Mouse (Mus musculus): ENCODE measurements around the gene Misp.

DNA sequence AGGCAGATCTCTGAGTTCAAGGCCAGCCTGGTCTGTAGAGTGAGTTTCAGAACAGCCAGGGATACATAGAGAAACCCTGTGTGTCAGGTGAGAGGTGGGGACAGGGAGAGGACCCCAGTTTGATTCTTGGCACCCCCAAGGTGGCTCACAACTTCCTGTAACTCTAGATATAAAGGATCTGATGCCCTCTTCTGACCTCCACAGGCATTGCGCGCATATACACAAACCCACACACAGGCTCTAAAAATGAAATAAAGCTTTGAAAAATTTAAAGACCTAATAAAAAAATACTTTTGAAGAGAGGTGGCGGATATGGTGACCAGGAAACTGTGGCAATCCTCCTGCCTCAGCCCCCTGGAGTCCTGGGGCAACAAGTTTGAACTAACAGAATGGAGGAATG is 24.9 kb upstream of the Misp start:
- TF ChIP-seq POLR2A (IDR thresholded peaks at IDR 0.05; ENCODE audit: low read depth, low read length) (no peak), CTCF (IDR thresholded peaks at IDR 0.05; ENCODE audit: borderline replicate concordance, insufficient read depth, low read length) (no peak)

Data from embryonic fibroblast, embryonic 13.5 days (primary cell).